Mouse (Mus musculus) neural tube, embryonic 14.5 days (tissue): ENCODE measurements at regions not wholly inside any gene's neighbourhood (a gene's known extent, or its start where the extent isn't known, plus 50 kb on each side); places are given as distances from the start of the nearest gene placed in this dataset.

Experiments used
- ATAC-seq: fragments of 200-750 bp; cut with Nextera tagmentation; 2 replicates; pipeline ENCODE4 v1.8.0; 2017; ENCODE audit warnings: low read depth, mild to moderate bottlenecking, moderate TSS enrichment, moderate library complexity
- H3K27ac ChIP-seq: fragments of 300-500 bp; sonication (generic); 2 replicates; pipeline ENCODE4 v1.5.1; 2014; ENCODE audit warnings: low read depth, mild to moderate bottlenecking, control low read depth, low read length, moderate library complexity, mixed read lengths
- H3K27me3 ChIP-seq: fragments of 300-500 bp; sonication (generic); 2 replicates; pipeline ENCODE4 v1.6.1; 2014; ENCODE audit warnings: low read length; ENCODE audit not compliant: control insufficient read depth, insufficient read depth
- H3K36me3 ChIP-seq: fragments of 300-500 bp; sonication (generic); 2 replicates; pipeline ENCODE4 v1.6.1; 2014; ENCODE audit warnings: low read length, mixed read lengths; ENCODE audit not compliant: control insufficient read depth, insufficient read depth
- H3K4me1 ChIP-seq: fragments of 300-500 bp; sonication (generic); 2 replicates; pipeline ENCODE4 v1.6.1; 2014; ENCODE audit warnings: low read length; ENCODE audit not compliant: control insufficient read depth, insufficient read depth
- H3K4me2 ChIP-seq: fragments of 300-500 bp; sonication (generic); 2 replicates; pipeline ENCODE4 v1.6.1; 2014; ENCODE audit warnings: mild to moderate bottlenecking, low read depth, low read length, control low read depth
- H3K4me3 ChIP-seq: fragments of 300-500 bp; sonication (generic); 2 replicates; pipeline ENCODE4 v1.5.1; 2014; ENCODE audit warnings: low read depth, low read length, control low read depth, mixed read lengths
- H3K9ac ChIP-seq: fragments of 300-500 bp; sonication (generic); replicated peaks from 2 replicates; pipeline ENCODE4 v1.6.1; 2014; ENCODE audit warnings: low read depth, mild to moderate bottlenecking, control low read depth, low read length, mixed read lengths
- H3K9me3 ChIP-seq: fragments of 300-500 bp; sonication (generic); 2 replicates; pipeline ENCODE4 v1.6.1; 2016; ENCODE audit warnings: low read length; ENCODE audit not compliant: control insufficient read depth
- WGBS: fragments of 180-500 bp; shearing (Covaris S2); extraction: QIAGEN DNeasy Blood & Tissue Kit; methylation state at CpG from one replicate; pipeline ENCODE4 v1.1.7; 2014; 5-methylcytosine and 5-hydroxymethylcytosine counted together

DNA sequence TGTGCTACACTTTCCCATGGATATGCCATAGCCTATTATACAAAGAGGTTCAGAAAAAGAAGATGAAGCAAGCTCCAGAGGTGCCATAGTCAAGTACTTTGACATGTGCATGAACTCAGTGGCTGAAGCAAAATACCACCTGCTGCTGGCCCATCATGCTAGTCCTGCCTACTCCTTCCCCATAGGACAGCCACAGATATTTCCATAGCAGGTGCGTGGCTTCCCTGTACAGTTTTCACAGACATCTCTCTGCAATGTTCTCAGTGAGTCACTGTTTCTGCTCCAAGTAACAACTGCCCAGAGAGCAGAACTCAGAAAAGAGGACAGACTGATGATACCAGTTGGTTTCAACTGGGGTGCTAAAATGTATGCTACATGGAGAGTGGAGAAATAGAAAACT is 242.8 kb upstream of the Thbs1 start:
- Histone ChIP-seq H3K9me3 (no peaks in the 10 kb centered on the region), H3K4me2 (no peak overlapping the region), H3K27me3 (no peaks in the 10 kb centered on the region), H3K4me1 (no peaks in the 10 kb centered on the region), H3K4me3 (no peak overlapping the region), H3K27ac (no peak overlapping the region), H3K9ac (no peak overlapping the region), H3K36me3 (no peaks in the 10 kb centered on the region)
- 100% methylated on average over 1 of the region's 1 CpGs for WGBS
- no peak for ATAC-seq

DNA sequence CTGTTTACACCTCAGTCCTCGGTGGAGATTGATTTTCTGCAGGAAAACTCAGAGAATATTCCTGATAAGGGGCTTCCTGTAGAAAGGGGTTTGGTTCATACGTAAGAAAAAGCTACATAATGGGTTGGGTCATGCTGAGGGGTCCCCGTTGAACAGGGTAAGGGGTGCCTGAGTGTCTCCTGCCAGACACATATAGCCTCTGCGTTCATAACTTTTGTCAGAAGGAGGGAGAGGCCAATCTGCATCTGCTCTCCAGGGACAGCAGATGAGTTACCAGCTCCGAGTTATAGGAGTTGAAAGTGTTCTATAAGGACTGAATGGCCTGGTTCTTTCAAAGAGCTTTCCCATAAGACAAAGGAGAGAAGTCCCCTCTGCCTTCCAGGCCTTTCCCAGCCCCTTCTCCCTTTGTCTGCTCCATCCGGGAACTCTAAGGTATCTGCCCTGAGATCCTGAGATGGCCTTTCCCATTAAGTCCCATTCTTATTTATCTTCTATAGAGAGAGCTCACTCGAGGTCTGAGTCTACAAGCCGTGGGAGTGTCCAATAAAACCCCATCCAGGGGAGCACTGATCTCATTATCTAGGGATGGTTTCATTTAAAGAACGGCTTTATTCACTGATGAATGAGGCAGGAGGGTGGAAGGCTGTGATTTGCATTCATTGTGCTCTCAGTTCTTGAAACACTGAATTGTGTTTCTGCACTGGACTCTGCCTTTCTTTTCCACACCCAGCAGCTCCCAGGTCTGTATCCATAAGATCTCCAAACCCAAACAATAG is 240.0 kb upstream of the Thbs1 start:
- H3K4me2 ChIP-seq, result no peak overlapping the region
- WGBS, result 30% methylated on average over 9 of the region's 9 CpGs
- no peaks in the 10 kb centered on the region for H3K36me3 ChIP-seq
- no peak overlapping the region for H3K9ac ChIP-seq
- no peak for ATAC-seq
- H3K27ac ChIP-seq, result no peak overlapping the region
- no peaks in the 10 kb centered on the region for H3K4me1 ChIP-seq
- H3K4me3 ChIP-seq, result no peak overlapping the region
- no peaks in the 10 kb centered on the region for H3K27me3 ChIP-seq
- no peaks in the 10 kb centered on the region for H3K9me3 ChIP-seq

DNA sequence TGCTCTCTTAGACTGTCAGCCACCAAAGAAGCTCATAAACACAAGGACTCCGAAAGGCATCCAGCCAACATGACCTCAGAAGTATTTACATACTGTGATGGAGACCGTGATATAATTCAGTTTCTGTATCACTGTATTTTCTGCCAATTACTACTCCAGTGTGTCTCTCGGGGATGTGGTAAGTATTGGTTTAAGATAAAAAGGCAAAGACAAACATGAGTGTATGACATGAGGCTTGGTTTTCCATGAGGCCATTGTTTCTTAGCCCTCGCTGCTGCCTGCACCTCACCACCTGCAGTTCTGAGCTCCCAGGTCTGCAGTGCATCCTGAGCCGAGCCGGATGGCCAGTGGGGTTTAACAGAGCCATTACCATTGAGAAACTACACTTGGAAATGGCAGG is 233.9 kb upstream of the Thbs1 start:
- H3K36me3 ChIP-seq, result no peaks in the 10 kb centered on the region
- no peak overlapping the region for H3K4me2 ChIP-seq
- no peak for ATAC-seq
- WGBS, result 83% methylated on average over 6 of the region's 6 CpGs
- no peak overlapping the region for H3K27ac ChIP-seq
- no peaks in the 10 kb centered on the region for H3K4me1 ChIP-seq
- H3K4me3 ChIP-seq, result no peak overlapping the region
- H3K27me3 ChIP-seq, result no peaks in the 10 kb centered on the region
- no peaks in the 10 kb centered on the region for H3K9me3 ChIP-seq
- no peak overlapping the region for H3K9ac ChIP-seq

DNA sequence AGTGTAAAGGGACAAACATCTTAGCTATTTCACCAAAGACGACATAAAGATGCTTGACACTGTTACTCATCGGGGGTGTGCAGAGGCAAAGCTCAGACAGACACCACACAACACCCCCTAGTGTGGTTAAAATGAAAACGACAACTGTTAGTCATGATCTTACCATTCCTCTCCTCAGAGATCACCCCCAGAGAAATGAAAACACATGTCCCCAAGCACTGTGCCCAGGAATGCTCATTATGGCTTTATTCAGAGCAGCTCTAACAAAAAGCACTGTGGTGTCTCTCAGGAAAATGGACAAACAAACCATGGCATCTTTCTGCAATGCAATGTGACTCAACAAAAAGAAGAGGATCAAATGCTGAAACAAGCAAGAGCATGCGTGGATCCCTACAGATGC is 229.5 kb upstream of the Thbs1 start:
- Histone ChIP-seq H3K4me1 (no peaks in the 10 kb centered on the region), H3K9me3 (no peaks in the 10 kb centered on the region), H3K36me3 (no peaks in the 10 kb centered on the region), H3K4me3 (no peak overlapping the region), H3K27me3 (no peaks in the 10 kb centered on the region), H3K4me2 (no peak overlapping the region), H3K9ac (no peak overlapping the region), H3K27ac (no peak overlapping the region)
- no peak for ATAC-seq
- 74% methylated on average over 4 of the region's 4 CpGs for WGBS

DNA sequence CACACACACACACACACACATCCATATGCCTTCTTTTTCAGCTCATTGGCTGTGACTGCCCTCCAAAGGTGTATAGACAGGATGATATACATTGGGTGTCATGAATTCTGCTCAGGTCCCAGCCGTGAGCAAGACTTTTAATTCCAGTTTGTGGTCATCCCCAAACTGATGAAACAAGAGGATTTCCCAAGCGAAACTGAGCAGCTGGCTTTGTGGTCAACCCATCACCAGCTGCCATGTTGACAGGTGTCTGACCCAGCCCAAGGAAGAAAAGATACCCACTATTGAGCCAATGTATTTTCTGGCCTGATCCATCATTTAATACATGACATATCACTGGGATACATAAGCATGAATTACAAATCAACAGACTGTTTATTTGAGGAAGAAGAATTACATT is 228.8 kb upstream of the Thbs1 start:
- H3K27ac ChIP-seq, result no peak overlapping the region
- 88% methylated on average over 2 of the region's 2 CpGs for WGBS
- no peak overlapping the region for H3K4me2 ChIP-seq
- no peak for ATAC-seq
- H3K27me3 ChIP-seq, result no peaks in the 10 kb centered on the region
- no peak overlapping the region for H3K9ac ChIP-seq
- no peak overlapping the region for H3K4me3 ChIP-seq
- H3K9me3 ChIP-seq, result no peaks in the 10 kb centered on the region
- H3K36me3 ChIP-seq, result no peaks in the 10 kb centered on the region
- no peaks in the 10 kb centered on the region for H3K4me1 ChIP-seq

DNA sequence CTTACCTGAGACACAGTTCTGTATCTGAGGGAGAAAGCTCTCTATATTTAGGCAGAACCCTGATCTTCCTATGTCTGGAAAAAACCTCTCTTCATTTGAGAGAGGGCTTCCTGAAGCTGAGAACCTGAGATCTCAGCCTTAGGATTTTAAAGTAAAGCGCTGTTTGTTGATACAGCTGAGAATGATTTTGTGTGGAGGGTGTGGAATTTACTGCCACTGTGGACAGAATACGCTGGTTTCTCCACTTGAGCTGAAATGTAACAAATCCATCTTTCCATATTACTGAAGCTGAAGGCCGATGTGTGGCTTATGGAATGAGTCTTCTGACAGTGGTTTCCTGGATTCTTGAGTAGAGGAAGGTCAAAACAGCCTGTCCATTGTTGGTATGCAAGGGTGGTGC is 225.2 kb upstream of the Thbs1 start:
- Histone ChIP-seq H3K36me3 (no peaks in the 10 kb centered on the region), H3K27me3 (no peaks in the 10 kb centered on the region), H3K9ac (no peak overlapping the region), H3K4me3 (no peak overlapping the region), H3K4me2 (no peak overlapping the region), H3K27ac (no peak overlapping the region), H3K4me1 (no peaks in the 10 kb centered on the region), H3K9me3 (no peaks in the 10 kb centered on the region)
- ATAC-seq, result no peak
- 85% methylated on average over 3 of the region's 3 CpGs for WGBS

DNA sequence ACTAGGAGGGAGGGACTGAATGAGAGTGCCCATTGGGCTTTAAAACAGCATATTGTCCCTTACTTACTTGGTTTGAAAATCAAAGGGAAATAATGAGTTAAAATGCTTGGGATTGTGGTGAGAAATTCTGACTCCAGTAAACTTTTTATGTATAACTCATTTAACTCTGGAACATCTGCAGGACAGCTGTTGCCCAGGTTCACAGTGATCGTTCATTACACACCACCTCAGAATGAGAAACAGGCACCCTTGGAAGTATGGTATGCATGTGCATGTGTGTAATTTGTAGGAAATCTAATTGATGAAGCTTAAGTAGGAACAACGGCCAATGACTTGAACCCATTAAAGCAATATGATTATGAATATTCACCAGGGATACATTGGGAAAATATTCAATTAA is 210.4 kb upstream of the Thbs1 start:
- Histone ChIP-seq H3K4me3 (no peak overlapping the region), H3K9ac (no peak overlapping the region), H3K27ac (no peak overlapping the region), H3K4me1 (no peaks in the 10 kb centered on the region), H3K36me3 (no peaks in the 10 kb centered on the region), H3K9me3 (no peaks in the 10 kb centered on the region), H3K27me3 (no peaks in the 10 kb centered on the region), H3K4me2 (no peak overlapping the region)
- WGBS, result 67% methylated on average over 2 of the region's 2 CpGs
- ATAC-seq, result no peak

DNA sequence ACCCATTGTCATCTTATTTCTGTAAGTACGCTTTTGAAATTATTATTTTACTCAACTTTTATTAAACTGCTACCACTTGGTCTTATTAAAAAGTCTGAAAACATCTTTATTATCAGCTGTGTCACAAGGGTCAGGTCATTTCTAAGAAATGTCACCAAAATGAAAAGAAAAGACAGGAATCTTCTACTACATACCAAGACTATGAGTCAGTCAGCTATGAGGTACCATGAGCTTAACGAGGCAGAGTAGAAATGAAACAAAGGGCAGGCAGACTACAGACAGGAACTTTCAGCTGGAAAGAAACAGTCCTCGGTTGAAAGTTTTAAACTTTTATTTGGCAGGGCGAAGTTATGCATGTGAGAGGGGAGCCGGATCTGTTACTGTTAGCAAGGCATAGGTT is 208.8 kb upstream of the Thbs1 start:
- Histone ChIP-seq H3K27ac (no peak overlapping the region), H3K9ac (no peak overlapping the region), H3K27me3 (no peaks in the 10 kb centered on the region), H3K4me1 (no peaks in the 10 kb centered on the region), H3K4me3 (no peak overlapping the region), H3K36me3 (no peaks in the 10 kb centered on the region), H3K9me3 (no peaks in the 10 kb centered on the region), H3K4me2 (no peak overlapping the region)
- 89% methylated on average over 5 of the region's 5 CpGs for WGBS
- ATAC-seq, result no peak

DNA sequence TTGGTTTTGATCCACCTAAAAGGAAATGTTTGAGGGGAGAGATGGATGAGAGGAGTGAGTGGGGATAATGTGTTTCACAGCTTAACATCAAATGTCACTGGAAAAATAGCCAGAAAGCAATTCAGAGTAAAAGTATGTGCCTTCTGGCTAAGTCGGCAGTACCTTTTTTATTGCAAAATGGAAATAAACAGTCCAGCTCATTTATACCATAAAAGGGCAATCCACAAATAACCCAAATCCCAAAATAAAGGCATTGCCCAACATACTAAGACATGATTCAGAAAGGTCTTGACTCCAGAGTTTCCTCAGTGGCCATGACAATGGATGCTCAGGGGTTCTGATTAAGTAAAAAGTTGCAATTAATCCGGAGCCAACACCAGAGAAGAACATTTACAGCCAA is 208.0 kb upstream of the Thbs1 start:
- Histone ChIP-seq H3K4me2 (no peak overlapping the region), H3K4me1 (no peaks in the 10 kb centered on the region), H3K9me3 (no peaks in the 10 kb centered on the region), H3K36me3 (no peaks in the 10 kb centered on the region), H3K4me3 (no peak overlapping the region), H3K27me3 (no peaks in the 10 kb centered on the region), H3K27ac (no peak overlapping the region), H3K9ac (no peak overlapping the region)
- WGBS, result 79% methylated on average over 2 of the region's 2 CpGs
- no peak for ATAC-seq
